Mouse (Mus musculus) MEL (cell line): Measurements from ENCODE around the gene Clec2e. TPM values are rescaled to one million over a fixed set of nuclear protein-coding genes. Genes with fewer than 3 reads are reported as not detected.
"Not testable (repeated sequence)": the region's sequence is repeated elsewhere in the genome, so short reads cannot be mapped to it uniquely, and the experiment has no call there.

ENCODE experiments used
- DNase-seq: peaks from one replicate; pipeline ENCODE4 v3.0.0; 2011; ENCODE audit warnings: low read depth, low spot score
- H3K27ac ChIP-seq: 2 replicates; pipeline ENCODE4 v1.5.1; 2012; ENCODE audit warnings: low read depth, mild to moderate bottlenecking, control low read depth, low read length, moderate library complexity; ENCODE audit not compliant: control insufficient read depth
- H3K27me3 ChIP-seq, 2 experiments: fragments of 150-350 bp in 1 of 2; sonication (generic) in 1 of 2; 2 replicates each; pipeline ENCODE4 v1.6.1; 2012; ENCODE audit warnings: low read length in 2 of 2, mild to moderate bottlenecking in 2 of 2, improper control_type of control experiment in 1 of 2, moderate library complexity in 1 of 2; ENCODE audit not compliant: insufficient read depth in 2 of 2, control insufficient read depth in 1 of 2
- H3K36me3 ChIP-seq, 2 experiments: 2 replicates each; pipeline ENCODE4 v1.6.1; 2012 to 2014; ENCODE audit warnings: low read length in 2 of 2, improper control_type of control experiment in 1 of 2, inconsistent platforms in 1 of 2, mild to moderate bottlenecking in 1 of 2; ENCODE audit not compliant: insufficient read depth in 2 of 2, control insufficient read depth in 1 of 2
- H3K4me1 ChIP-seq, 2 experiments: fragments of 150-350 bp in 1 of 2; sonication (generic) in 1 of 2; 2 replicates each; pipeline ENCODE4 v1.6.1; 2012; ENCODE audit warnings: low read length in 2 of 2, improper control_type of control experiment in 1 of 2, mild to moderate bottlenecking in 1 of 2; ENCODE audit not compliant: insufficient read depth in 2 of 2, control insufficient read depth in 1 of 2
- H3K4me3 ChIP-seq, 2 experiments: fragments of 150-350 bp in 1 of 2; sonication (generic) in 1 of 2; 2 replicates each; pipeline ENCODE4 v1.5.1; 2012; ENCODE audit warnings: low read depth in 2 of 2, low read length in 2 of 2, mild to moderate bottlenecking in 2 of 2, moderate library complexity in 2 of 2, control low read depth in 1 of 2, improper control_type of control experiment in 1 of 2; ENCODE audit not compliant: control insufficient read depth in 1 of 2, insufficient read depth in 1 of 2
- H3K79me2 ChIP-seq: 2 replicates; pipeline ENCODE4 v1.6.1; 2012; ENCODE audit warnings: mild to moderate bottlenecking, low read length, moderate library complexity; ENCODE audit not compliant: control insufficient read depth, poor library complexity, insufficient read depth
- H3K9ac ChIP-seq: 2 replicates; pipeline ENCODE4 v1.6.1; 2012; ENCODE audit warnings: low read depth, mild to moderate bottlenecking, control low read depth, low read length, moderate library complexity; ENCODE audit not compliant: control insufficient read depth, poor library complexity, severe bottlenecking
- H3K9me3 ChIP-seq: fragments of 150-350 bp; sonication (generic); replicated peaks from 2 replicates; pipeline ENCODE4 v1.6.1; 2012; ENCODE audit warnings: mild to moderate bottlenecking, low read length, improper control_type of control experiment, moderate library complexity; ENCODE audit not compliant: insufficient read depth
- BHLHE40 ChIP-seq: IDR thresholded peaks from 2 replicates; pipeline ENCODE4 v1.6.1; 2012; ENCODE audit warnings: low read depth, mild to moderate bottlenecking, inconsistent platforms, low read length, improper control_type of control experiment, borderline replicate concordance
- ELF1 ChIP-seq: IDR thresholded peaks from 2 replicates; pipeline ENCODE4 v1.6.1; 2014; ENCODE audit warnings: low read depth, mild to moderate bottlenecking, inconsistent platforms, low read length, improper control_type of control experiment, moderate library complexity
- HCFC1 ChIP-seq: IDR thresholded peaks from 2 replicates; pipeline ENCODE4 v1.6.1; 2012; ENCODE audit warnings: low read depth, mild to moderate bottlenecking, inconsistent platforms, low read length, improper control_type of control experiment, moderate library complexity
- JUND ChIP-seq: IDR thresholded peaks from 2 replicates; pipeline ENCODE4 v1.6.1; 2011; ENCODE audit warnings: low read depth, mild to moderate bottlenecking, improper control_type of control experiment, low read length
- KAT2A ChIP-seq: conservative IDR thresholded peaks from 2 replicates; pipeline ENCODE4 v1.6.1; 2012; ENCODE audit warnings: low read depth, low read length, improper control_type of control experiment, inconsistent platforms
- MEF2A ChIP-seq: IDR thresholded peaks from 2 replicates; pipeline ENCODE4 v1.6.1; 2014; ENCODE audit warnings: low read depth, mild to moderate bottlenecking, inconsistent platforms, low read length, improper control_type of control experiment; ENCODE audit not compliant: poor library complexity, insufficient replicate concordance, severe bottlenecking; ENCODE audit errors: extremely low read depth
- MXI1 ChIP-seq: IDR thresholded peaks from 2 replicates; pipeline ENCODE4 v1.6.1; 2011; ENCODE audit warnings: mild to moderate bottlenecking, low read depth, low read length, improper control_type of control experiment
- MYB ChIP-seq: IDR thresholded peaks from 2 replicates; pipeline ENCODE4 v1.6.1; 2011; ENCODE audit warnings: mild to moderate bottlenecking, low read depth, low read length, improper control_type of control experiment
- MYC ChIP-seq: IDR thresholded peaks from 2 replicates; pipeline ENCODE4 v1.6.1; 2011; ENCODE audit warnings: low read depth, mild to moderate bottlenecking, low read length, improper control_type of control experiment, moderate library complexity
- NELFE ChIP-seq: IDR thresholded peaks from 2 replicates; pipeline ENCODE4 v1.6.1; 2011; ENCODE audit warnings: low read depth, low read length, improper control_type of control experiment
- POLR2A ChIP-seq, 2 experiments: IDR thresholded peaks; 2 replicates each; pipeline ENCODE4 v1.6.1; 2011 to 2012; ENCODE audit warnings: low read length in 2 of 2, mild to moderate bottlenecking in 2 of 2, control low read depth in 1 of 2, improper control_type of control experiment in 1 of 2, low read depth in 1 of 2, moderate library complexity in 1 of 2; ENCODE audit not compliant: control insufficient read depth in 1 of 2, insufficient read depth in 1 of 2, poor library complexity in 1 of 2
- POLR2AphosphoS5 ChIP-seq: IDR thresholded peaks from 2 replicates; pipeline ENCODE4 v1.6.1; 2012; ENCODE audit warnings: low read depth, borderline replicate concordance, mild to moderate bottlenecking, inconsistent platforms, low read length, moderate library complexity, mixed read lengths
- RAD21 ChIP-seq: IDR thresholded peaks from 2 replicates; pipeline ENCODE4 v1.6.1; 2011; ENCODE audit warnings: mild to moderate bottlenecking, low read depth, low read length, improper control_type of control experiment
- RCOR1 ChIP-seq: IDR thresholded peaks from 2 replicates; pipeline ENCODE4 v1.6.1; 2012; ENCODE audit warnings: low read depth, mild to moderate bottlenecking, inconsistent platforms, low read length, improper control_type of control experiment
- SMC3 ChIP-seq: IDR thresholded peaks from 2 replicates; pipeline ENCODE4 v1.6.1; 2011; ENCODE audit warnings: low read depth, low read length, improper control_type of control experiment
- TCF12 ChIP-seq: IDR thresholded peaks from 2 replicates; pipeline ENCODE4 v1.6.1; 2014; ENCODE audit warnings: low read depth, mild to moderate bottlenecking, inconsistent platforms, low read length, improper control_type of control experiment, moderate library complexity
- USF2 ChIP-seq, 2 experiments: IDR thresholded peaks; 2 replicates each; pipeline ENCODE4 v1.6.1; 2011 to 2012; ENCODE audit warnings: improper control_type of control experiment in 2 of 2, low read length in 2 of 2, borderline replicate concordance in 1 of 2, inconsistent platforms in 1 of 2, low read depth in 1 of 2, mild to moderate bottlenecking in 1 of 2; ENCODE audit not compliant: insufficient read depth in 1 of 2
- ZC3H11A ChIP-seq: IDR thresholded peaks from 2 replicates; pipeline ENCODE4 v1.6.1; 2012; ENCODE audit warnings: low read depth, mild to moderate bottlenecking, inconsistent platforms, low read length, improper control_type of control experiment
- ZMIZ1 ChIP-seq: IDR thresholded peaks from 2 replicates; pipeline ENCODE4 v1.6.1; 2012; ENCODE audit warnings: low read depth, mild to moderate bottlenecking, inconsistent platforms, low read length, improper control_type of control experiment, moderate library complexity
- ZNF384 ChIP-seq: IDR thresholded peaks from 2 replicates; pipeline ENCODE4 v1.6.1; 2012; ENCODE audit warnings: low read depth, mild to moderate bottlenecking, inconsistent platforms, low read length, improper control_type of control experiment
- polyA plus RNA-seq, 2 experiments: library from polyadenylated mRNA; stranded (reverse) in 1 of 2; unstranded in 1 of 2; fragments of >175 nt in 1 of 2; fragments of >200 nt in 1 of 2; gene quantifications; 2 replicates each; pipeline versions ENCODE4 v1.2.1 to v1.2.4; 2012; ENCODE audit warnings: low replicate concordance in 2 of 2, low read depth in 1 of 2; ENCODE audit not compliant: insufficient read length in 2 of 2, insufficient read depth in 1 of 2, missing spikeins in 1 of 2
- total RNA-seq: library from RNA; depleted of rRNA; stranded (reverse); fragments of 300-350 nt; gene quantifications from 2 replicates; pipeline ENCODE4 v1.2.3, GENCODE M21; 2012

The Clec2e gene
- total and polyA plus RNA-seq, 3 experiments: not detected

DNA sequence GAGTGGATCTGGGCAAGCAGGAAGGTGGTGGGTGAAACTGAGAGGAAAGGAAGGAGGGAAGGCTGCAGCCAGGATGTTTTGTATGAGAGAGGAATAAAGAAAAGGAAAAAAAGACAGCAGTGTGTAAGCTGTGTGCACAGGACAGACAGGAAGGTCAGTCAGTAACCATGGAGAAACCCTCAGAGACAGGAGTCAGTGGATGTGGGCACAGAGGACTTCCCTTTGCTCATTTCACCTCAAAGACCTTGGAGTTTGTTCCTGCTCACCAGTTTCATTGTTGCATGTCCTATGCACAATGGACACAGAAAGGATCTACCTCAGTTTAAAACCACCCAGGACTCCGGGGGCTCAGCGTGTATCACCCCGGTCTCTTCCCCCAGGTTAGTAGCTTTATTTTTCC lies 15.5 kb upstream of the Clec2e start:
- DNase-seq: no peak
- Histone ChIP-seq H3K27ac (no peak overlapping the region), H3K36me3 (no peaks in the 10 kb centered on the region), H3K79me2 (no peaks in the 10 kb centered on the region), H3K9me3 (no peaks in the 10 kb centered on the region), H3K4me3 (no peak overlapping the region), H3K4me1 (no peaks in the 10 kb centered on the region), H3K9ac (no peak overlapping the region), H3K27me3 (no peaks in the 10 kb centered on the region)
- TF ChIP-seq KAT2A (no peak), BHLHE40 (no peak), MYC (no peak), SMC3 (no peak), ZC3H11A (no peak), JUND (no peak), POLR2A (IDR thresholded peaks at IDR 0.05; ENCODE audit: control insufficient read depth in 1 of 2, insufficient read depth in 1 of 2, low read depth in 1 of 2, low read length in 2 of 2, poor library complexity in 1 of 2) (no peak), HCFC1 (no peak), ZNF384 (no peak), USF2 (IDR thresholded peaks at IDR 0.05; ENCODE audit: borderline replicate concordance in 1 of 2, insufficient read depth in 1 of 2, low read depth in 1 of 2, low read length in 2 of 2) (no peak), RAD21 (no peak), MYB (no peak), MXI1 (no peak), POLR2AphosphoS5 (no peak), RCOR1 (no peak), MEF2A (no peak), ZMIZ1 (no peak), ELF1 (no peak), TCF12 (no peak), NELFE (no peak)

DNA sequence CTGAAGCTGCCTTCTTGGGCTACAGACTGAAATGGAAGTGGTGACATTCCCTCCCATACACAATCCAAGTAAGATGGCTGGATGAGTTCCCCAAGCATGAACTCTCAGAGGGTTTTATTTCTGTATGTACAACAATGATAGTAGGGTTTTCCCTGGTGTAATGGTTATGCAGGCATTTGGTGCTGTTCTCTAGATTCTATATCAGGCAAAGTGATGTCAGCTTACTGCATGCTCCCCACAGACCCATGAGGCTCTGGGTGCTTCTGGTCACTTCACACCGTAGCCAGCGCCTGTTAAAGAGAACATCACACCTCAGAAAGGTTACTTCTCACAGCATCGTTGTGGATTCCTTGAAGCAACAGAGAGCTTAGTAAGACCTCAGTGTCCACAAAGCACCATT lies 13.5 kb upstream of the Clec2e start:
- H3K79me2 ChIP-seq, H3K9me3 ChIP-seq, H3K4me1 ChIP-seq, H3K4me3 ChIP-seq, H3K27me3 ChIP-seq, DNase-seq, H3K27ac ChIP-seq, H3K9ac ChIP-seq, H3K36me3 ChIP-seq: not testable (repeated sequence)
